Mouse (Mus musculus): Measurements from ENCODE around the gene Gjc3.

- TF ChIP-seq GATA1 (IDR thresholded peaks at IDR 0.05; ENCODE audit: borderline replicate concordance, low read length) (no peak), FLI1 (IDR thresholded peaks at IDR 0.05; ENCODE audit: low read length) (no peak)
Observed at GRCm38 (mm10) chr5:137981300-137981699, 18.4 kb upstream of the Gjc3 start, which contains the start of gene Azgp1.

All from megakaryocyte, embryonic 14.5 days (primary cell).